Mouse (Mus musculus) spleen, adult 2 months (tissue): Measurements from ENCODE around the gene Krtap10-4.

Experiments used
- CTCF ChIP-seq: fragments of 200-500 bp; IDR thresholded peaks from 2 replicates; pipeline ENCODE4 v1.5.1; 2011; ENCODE audit warnings: mild to moderate bottlenecking, inconsistent platforms; ENCODE audit not compliant: insufficient read depth, insufficient read length, insufficient replicate concordance; ENCODE audit errors: extremely low read depth
- POLR2A ChIP-seq: fragments of 200-500 bp; IDR thresholded peaks from 2 replicates; pipeline ENCODE4 v1.6.1; 2011; ENCODE audit warnings: low read depth, low read length, inconsistent platforms

DNA sequence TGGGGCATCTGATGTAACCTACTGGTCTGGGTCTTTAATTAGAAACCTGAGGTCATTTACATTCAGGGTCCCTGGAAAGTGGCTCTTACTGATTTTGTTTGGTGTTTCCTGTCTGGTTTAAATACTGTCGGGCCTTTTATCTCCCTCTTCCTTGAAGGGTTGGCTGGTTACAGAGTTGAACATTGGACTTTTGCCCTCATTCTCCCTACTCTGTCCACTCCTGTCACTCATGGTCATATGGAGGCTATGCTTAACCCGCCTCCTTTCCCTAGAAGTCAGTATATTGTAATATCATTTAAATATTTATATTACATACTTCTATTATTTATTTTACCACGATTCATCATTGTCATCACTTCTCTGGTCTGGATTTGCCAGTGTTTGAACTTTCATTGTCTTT lies 22.8 kb downstream of the Krtap10-4 start:
- no peak for TF ChIP-seq POLR2A
- TF ChIP-seq CTCF: no peak
